Mouse (Mus musculus) brain, adult 2 months (tissue): Measurements from ENCODE around the gene Ksr2.
"Not testable (repeated sequence)": the region's sequence is repeated elsewhere in the genome, so short reads cannot be mapped to it uniquely, and the experiment has no call there.

Experiments used
- DNase-seq: peaks from one replicate; pipeline ENCODE4 v3.0.0; 2011; ENCODE audit warnings: low read depth, low spot score

Gene Ksr2

DNA sequence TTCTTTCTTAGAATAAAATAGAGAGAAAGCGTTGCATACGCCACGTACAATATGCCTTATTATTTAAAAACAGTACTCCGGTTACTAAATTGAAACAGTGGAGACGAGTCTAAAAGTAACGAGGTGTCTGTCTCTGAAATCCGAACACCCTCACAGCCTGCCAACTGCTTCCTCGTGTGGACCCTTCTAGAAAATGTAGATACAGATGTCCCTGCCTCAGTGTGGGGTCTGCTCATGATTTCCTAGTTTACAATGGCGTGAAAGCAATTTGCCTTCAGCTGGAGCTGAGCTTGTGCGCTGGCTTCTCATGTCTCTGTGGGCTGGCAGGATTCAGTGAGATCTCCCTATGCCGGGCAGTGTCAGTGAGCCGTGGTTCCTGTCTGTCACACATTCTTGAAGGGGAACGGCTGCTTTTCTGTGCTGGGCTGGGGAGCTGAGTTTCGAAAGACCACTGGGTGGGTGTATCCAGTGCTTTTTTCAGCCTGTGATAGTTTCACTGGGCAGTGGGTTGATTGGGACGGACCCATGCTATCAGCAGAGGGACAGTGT is 194.0 kb downstream of the Ksr2 start:
- no peak for DNase-seq

DNA sequence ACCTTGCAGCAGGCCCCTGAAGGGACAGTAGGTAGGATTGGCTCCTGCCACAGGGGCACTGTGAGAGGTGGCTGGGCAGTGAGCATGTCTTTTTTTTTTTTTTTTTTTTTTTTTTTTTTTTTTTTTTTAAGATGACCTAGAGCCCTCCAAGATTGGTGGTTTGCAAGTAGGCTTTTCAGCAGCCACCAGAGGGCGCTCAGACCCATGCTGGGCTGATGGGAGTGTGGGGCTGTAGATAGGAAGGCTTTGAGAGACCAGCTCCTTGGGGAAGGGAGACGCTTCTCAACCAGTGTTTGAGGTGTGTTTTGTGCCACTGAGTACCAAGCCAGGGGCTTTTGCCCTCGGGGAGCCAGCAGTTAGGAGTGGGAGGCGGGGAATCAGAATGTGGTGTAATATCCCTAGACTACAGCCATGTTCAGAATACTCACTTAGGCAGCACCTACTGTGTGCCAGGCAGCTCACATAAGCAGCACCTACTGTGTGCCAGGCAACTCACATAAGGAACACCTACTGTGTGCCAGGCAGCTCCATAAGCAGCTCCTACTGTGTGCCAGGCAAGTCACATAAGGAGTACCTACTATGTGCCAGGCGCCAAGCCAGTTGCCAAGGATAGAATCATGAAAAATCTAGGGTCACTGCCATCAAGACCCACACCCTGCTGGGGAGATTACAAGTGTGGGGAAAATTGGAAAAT is 200.7 kb downstream of the Ksr2 start:
- DNase-seq = peak; percentile 87

DNA sequence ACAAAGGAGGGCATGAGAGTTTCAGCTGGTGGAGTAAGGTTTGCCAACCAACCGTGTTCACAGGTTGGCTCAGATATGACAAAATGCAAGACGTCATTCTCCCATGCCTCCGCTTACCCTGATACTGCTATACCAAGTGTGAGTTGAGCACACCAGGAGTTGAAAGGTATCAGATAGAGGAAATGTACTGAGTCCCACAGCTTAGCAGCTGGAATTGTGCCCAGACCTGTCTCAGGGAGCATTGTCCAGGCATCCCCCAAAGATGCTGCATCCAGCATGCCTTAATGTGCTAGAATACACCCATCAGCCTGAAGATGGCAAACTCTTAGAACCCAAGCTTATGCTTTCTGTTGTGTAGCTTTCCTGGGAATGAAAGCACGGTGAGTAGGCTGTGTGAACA is 206.5 kb downstream of the Ksr2 start:
- no peak for DNase-seq

DNA sequence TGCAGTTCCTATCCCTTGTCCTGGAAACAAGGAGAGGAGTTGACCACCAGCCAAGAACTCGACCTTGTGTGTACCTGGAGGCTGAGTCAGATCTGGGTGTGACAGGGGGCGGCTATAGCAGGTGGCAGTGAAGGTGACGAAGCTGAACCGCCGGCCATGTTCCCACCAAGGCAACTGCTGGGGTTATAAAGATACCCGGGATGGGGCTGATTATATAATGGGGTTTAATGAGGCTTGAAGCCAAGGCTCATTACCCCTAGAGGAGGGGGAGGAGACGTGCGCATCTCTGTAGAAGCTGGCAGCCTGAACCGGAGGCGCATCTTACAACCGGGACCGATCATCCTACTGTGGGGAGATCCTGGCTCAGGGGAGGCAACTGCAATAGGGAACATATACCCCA is 208.4 kb downstream of the Ksr2 start:
- DNase-seq = peak; percentile 75

DNA sequence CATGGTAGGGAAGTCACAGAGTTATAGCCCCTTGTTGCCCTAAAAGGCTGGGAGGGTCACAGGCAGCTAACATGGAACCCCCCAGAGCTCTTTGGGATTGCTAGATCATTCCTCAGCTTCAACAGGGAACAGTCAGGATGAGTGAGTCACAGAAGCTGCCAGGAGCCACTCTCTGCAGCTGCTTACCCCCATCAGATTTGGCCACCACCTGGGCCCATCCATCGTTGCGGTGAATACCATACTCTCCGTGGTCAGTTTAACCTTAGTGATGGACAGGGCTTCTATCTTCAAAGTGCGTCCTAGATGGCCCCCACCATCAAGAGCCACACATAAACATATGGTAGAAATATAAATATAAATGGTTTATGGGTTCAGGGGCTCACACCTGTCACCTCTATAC is 209.4 kb downstream of the Ksr2 start:
- not testable (repeated sequence) for DNase-seq

DNA sequence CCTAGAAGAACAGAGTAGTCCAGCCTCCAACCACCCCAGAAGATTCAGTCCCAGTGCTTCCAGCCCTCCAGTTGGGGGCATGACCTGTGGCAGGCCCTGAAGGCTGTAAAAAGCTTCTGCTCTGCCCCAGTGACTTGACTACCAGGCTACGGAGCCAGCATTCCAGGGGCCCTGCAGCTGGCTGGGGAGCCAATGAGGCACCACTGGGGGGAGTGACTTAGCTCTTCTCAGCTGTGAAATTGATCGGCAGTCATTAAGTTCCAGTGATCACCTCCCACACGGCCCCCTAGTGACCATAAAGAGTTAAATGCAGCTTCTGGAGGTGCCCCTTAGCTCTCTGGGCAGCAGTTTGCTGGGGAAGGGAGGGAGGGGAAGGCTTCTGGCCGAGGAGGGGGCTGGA is 213.1 kb downstream of the Ksr2 start:
- no peak for DNase-seq

DNA sequence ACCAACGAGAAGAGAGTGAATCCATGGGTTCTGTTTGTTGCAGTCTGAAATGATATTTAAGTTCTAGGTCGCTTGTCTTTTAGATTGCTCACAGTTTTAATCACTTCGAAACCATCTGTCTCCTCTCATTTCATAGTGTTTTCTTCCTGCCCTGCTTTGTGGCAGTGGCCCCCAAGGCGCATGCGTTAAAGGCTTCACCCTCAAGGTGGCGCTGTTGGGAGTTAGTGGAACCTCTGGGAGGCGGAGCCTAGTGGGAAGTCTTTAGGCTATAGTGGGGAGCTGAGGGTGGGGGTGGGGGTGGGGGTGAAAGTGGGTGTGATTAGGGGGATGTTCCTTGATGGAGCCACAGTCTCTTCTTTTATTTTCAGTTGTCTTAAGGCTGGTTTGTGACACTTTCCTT is 214.6 kb downstream of the Ksr2 start:
- DNase-seq = peak; percentile 71

DNA sequence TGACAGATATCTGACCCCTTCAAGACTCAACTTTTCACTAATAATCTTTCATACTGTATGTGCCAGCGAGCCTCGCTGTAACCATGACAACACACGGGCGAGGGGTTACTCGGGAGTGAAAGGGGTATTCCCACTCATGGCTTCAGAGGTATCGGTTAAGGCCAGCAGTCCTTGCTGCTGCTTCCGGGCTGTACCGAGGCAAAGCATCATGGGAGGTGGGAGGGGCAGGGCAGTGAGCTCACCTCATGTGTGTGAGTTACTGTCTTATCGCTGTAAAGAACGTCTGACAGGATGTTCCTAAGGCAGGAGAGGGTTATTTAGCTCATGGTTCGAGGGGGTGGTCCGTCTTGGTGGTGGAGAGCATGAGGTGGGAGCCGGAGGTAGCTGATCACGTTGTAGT is 215.8 kb downstream of the Ksr2 start:
- DNase-seq = no peak

DNA sequence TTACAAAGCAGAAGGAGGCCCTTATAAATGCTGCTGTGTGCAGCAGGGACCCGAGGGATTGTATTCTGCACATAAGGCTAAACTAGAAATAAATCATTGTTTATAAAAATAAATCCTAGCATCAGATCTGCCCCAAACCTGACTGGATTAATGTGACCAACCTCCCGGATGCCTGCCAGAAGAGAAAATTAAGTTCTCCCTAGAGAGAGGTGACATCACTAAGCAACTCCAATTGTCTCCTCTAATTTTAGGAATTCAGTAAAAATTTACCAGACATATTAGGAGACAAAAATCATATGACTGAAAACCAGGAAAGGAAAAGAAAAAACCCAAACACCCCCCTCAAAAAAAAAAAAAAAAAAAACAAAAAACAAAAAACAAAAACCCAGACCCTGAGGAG is 221.4 kb downstream of the Ksr2 start:
- DNase-seq = no peak

DNA sequence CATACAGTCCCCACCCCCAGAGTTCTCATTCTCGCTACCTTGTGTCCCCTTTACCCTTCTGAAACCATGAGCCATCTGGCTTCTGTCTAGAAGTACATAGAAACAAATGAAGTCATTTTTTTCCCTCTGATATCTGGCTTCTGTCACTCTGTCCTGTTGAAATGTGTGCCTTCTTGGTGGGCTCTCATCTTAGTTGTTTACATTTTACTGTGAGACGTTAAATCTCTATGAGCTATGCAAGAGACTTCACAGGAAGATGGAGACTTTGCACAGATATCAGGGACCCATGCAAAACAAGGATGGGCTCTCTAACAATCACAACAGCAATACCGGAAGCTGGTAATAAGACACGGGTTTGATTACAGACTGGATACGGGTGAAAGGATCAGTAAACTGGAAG is 222.0 kb downstream of the Ksr2 start:
- DNase-seq = no peak

DNA sequence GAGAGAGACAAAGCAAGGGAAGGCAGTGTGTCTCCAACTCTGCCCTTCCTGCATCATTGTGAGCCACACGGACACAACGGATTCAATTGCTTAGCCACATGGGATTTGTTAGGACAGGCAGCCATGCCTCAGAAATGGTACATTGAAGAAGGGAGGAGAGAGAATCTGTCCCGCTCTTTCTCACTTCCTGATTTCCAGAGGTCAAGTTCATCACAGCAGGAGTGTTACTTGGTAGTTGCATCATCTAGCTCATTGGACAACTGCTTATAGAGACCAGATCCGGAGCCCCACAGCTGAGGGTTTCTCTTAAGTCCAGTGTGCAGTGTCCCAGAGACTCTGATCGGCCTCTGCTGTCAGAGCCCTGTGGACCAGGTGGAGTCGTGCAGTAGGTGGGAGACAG is 227.8 kb downstream of the Ksr2 start:
- DNase-seq = no peak

DNA sequence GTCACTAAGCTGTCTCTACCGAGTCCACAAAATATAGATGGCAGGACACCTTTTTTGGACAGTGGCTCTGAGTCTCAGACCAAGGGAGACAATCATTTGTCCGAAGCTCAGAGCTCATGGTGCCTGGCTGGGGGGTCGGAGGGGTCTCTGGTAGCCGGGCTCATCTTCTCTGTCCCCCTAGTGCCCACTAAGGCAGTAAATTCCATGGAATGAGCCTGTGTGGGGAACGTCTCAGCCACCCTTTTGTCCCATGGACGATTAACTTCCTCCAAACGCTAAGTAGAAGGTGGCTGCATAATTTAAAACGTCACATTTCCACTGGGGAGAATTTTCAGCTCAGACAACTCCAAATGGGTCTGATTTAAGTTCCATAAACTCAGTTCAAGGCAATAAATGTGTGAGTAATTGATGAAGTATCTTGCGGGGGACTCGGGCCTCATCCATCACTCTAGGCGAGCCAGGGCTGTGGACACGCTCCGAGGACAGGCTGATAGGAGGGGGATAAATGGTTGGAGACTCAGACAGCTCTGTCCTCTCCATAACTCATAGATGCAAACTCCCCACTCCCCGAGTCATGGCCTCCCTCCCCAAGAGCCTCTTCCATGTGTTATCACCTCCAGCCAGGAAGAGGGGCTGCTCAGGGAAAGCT is 237.6 kb downstream of the Ksr2 start:
- DNase-seq = no peak

DNA sequence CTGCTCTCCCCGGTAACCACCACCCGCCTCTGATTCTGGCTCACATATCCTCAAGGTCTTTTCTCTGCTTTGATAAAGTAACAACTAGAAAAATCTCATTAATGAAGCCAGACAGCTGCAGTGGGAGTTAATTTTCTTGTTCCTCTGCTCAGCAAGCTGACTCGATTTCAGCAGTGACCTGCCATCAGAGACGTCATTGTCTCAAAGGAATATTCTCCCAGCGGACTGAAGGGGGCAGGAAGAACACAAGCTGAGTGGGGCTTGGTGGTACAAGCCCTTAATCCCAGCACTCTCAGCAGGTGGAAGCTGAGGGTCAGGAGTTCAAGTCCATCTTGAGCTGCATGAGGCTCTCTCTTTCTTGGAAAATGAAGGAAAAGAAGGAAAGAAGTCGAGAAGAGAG is 244.8 kb downstream of the Ksr2 start:
- peak; percentile 54 for DNase-seq

DNA sequence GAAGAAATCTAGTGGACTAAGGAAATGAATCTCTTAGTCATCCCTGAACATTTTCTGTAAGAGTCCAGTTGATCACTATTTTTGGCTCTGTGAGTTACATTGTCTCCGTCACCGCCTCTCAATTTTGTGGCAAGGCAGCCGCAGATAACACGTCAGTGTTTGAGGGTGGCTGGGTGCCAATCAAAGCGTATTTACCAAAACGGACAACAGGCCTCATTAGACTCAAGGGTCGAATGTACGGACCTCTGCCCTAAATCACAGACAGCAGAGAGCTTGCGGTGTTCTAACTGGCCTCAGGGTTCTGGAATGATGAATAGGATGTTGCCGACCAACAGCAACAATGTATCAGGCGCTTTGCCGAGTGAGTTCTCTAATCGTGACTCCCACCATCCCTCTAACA is 245.8 kb downstream of the Ksr2 start:
- DNase-seq = no peak

DNA sequence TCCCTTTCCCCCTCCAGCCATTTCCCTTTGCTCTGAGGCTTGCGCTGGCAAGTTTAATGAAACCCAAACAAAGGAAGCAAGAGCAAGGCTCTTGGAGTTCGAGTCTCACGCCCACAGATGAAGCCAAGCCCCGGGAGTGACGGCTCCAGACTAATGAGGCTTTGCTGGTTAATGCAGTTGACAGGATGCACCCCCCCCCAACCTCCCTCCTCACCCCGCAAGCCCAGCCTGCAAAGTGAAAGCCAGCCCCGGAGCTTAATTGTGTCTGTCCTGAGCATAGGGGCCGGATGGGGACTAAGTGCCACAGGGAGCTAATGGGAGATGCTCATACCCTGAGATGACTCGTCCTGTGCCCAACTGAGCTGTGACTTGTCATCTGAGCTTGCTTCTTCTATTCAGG is 251.4 kb downstream of the Ksr2 start:
- no peak for DNase-seq

DNA sequence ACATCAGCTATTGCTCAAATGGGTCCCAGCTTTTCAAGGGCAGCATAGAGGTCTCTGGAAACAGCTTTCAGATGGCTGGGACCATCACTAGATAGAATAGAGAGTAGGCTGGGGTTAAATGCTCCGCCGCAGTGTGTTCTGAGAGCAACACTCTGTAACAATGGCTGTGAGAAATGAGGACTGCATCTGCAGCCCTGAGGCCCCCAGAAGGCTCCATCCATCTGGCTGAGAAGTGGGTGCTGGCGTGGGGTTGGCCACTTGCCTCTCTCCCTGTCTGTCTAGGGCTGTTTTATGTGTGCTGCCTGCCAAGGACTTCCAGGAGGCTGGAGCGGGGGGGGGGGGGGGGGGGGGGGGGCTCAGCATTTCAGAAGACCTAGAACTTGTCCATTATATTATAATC is 253.5 kb downstream of the Ksr2 start:
- DNase-seq = no peak

DNA sequence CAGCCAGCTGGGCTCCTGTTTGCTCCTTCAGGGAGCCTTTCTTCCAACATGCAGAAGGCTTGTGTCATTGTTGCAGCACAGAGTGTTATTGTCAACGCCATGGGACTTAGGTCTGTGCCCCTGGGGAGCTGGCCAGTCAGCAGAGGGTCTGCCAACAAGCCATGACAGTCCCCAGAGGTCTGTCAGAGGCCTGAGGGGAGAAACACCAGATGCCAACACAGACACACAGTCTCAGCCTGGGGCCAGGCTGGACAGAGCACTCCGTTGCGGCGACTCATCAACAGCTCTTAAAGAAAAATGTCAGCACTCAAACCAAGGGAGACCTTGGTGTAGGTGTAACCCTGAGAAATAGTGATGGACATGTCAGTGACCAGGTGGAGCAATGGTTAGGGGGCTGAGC is 255.5 kb downstream of the Ksr2 start:
- DNase-seq = no peak

DNA sequence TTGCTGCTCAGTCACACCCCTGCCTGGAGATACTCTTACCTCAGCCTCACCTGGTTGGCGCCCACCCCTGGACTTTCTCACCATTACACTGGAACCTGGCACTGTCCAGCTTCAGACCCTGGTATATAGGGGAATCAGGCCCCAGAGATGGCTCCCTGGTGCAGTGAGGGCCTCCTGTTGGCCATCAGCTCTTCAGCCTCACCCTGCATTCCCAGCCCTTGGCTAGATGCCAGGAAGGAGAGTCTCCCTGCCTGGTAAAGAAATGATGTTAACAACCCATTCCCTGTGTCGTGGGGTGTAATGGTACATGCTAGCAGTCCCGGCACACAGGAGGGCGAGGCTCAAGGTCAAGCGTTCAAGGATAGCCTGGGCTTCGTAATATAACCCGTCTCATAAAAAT is 256.0 kb downstream of the Ksr2 start:
- DNase-seq = no peak

DNA sequence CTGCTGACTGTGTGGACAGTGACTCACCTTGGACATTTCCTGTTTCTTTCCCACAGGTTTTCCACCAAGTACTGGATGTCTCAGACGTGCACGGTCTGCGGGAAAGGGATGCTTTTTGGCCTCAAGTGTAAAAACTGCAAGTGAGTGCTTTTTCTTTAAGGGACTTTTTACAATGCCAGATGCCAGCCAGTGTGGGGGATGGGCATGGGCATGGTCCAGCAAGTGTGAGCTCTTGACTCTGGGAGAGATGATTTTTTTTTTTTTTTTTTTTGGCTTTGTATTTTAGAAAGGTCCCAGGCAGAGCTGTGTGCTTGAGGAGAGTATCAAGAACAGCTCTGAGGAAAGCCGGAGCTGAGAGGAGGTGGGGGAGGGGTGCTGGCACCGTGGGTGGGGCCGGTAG is 257.6 kb downstream of the Ksr2 start:
- DNase-seq = no peak

DNA sequence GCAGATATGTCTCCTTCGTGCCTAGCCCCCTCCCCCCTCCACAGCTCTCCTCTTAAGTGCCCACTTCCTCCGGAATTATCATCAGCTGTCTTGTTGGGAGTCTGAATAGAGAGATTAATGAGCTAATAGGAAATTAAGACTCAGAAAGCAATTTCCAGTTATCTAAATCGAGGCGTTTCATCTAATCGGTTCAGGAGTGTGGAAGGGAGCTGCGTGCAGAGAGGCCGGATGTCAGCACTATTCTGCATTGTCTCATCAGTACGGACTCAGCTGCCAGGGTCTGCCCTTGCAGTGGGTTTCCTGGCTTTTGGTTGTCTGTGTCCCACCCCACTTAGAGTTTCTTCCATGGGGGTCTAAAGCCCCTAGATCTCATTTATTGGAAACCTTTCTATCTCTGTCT is 262.0 kb downstream of the Ksr2 start:
- no peak for DNase-seq

DNA sequence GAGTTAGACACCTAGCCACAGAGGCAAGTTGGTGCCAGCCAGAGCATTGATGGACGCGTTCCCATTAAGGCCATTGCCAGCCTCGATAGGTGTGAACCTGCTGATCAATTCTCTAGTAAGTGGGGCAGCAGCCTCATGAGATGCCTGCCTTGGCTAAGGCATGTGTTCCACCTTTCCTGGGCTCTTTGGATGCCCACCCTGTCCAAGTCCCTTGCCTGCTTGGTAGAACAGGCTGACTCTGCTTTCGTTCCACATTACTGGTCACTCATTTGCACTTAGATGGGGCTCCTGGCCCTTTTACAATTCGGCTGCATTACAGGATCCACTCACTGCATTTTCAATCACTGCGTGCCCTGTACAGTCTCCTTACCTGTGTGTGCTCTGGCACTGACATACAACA is 263.4 kb downstream of the Ksr2 start:
- DNase-seq = no peak

DNA sequence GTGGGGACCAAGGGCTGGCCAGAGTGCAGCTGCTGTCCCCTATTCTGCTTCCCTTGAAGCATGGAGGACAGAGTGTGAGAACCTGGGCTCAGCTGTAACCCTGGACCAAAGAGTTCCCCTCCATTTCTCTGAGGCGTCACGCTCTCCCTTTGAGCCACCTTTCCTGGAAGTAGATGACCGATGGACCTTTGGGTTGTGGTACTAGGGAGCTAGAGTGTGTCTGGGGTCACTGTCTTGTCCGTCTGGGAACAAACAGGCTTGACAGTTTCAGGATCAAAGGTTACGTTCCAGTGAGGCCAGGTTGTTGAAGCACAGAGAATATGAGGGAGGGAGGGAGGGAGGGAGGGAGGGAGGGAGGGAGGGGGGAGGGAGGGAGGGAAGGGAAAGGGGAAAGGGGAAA is 264.6 kb downstream of the Ksr2 start:
- DNase-seq = no peak

DNA sequence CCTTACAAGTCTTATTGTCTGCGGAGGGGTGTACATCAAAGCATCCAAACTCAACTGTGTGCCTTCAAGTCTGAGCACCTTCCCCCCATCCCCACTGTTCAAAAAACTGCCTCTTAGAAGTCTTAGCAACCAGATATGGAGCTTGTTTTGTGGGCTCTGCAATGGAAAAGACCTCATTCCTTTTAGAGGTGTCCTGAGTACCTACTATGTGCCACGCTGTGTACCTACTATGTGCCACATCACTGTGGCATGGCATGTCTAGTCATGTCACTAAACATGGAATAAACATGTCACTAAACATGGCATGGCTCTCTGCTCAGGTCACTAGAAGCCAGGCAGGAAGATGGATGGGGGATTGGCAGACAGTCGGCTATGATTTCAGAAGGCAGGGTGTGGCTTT is 268.4 kb downstream of the Ksr2 start:
- no peak for DNase-seq

DNA sequence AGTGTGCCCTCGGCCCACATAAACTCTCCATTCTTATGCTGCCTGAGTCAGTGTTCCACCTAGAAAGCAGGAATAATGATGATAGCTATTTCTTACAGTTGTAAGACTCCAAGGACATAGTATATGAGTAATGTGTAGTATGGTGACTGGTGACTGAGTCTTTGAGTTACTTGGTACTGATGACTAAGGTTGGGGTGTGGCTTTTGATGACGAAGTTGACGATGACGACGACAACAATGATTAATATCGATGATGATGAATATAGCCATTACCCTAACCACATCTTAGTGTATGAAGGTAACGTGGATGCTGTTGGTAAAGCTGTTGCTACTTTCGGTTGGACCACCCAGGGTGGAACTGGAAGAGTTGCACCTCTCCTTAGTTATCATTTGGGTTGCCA is 270.7 kb downstream of the Ksr2 start:
- no peak for DNase-seq
